8 mouse cellular contexts compared by ENCODE assay signal in the genomic region with DNA sequence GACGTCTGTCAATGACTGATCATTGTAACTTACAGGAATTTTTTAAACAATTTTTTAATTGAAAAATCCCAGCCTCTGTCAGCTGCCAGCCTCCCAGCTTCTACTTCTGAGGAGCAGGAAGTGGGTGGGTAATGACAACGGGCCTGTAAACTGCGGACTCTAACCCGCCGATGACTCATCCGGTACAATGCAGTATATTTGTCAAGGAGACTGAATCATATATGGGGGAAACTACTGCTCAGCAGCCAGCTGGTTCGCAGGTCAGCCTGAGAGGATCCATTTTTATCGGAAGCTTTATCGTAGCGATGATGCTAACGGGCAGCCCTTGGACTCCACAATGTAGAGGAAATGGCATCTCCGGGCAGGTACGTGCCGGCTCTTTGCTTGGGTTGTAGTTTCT. TPM values are rescaled to one million over a fixed set of nuclear protein-coding genes. Genes with fewer than 3 reads are reported as not detected.
DNase-seq lines count a peak whose midpoint lies in the region; ATAC-seq and TF ChIP-seq lines count a peak whose summit lies in the region.

No protein-coding gene starts in this region.

- no peak for TF ChIP-seq POLR2A in olfactory bulb, adult 2 months (IDR thresholded peaks at IDR 0.05; ENCODE audit: insufficient read depth, low read depth, low read length)

- DNase-seq in kidney, adult 11 months = no peak
- DNase-seq in G1E (ENCODE audit: low spot score) = no peak
- no peak for DNase-seq in urinary bladder, adult 2 months (ENCODE audit: low spot score)
- DNase-seq in gastrocnemius, adult 8-10 months (ENCODE audit: low spot score in 2 of 2) = no peak

- H3K36me3 ChIP-seq in kidney, embryonic 16.5 days (ENCODE audit: insufficient read depth, low read length) = no peaks in the 10 kb centered on the region
- peaks cover 72% of the 10 kb centered on the region for H3K36me3 ChIP-seq in G1E (replicated peaks)
- H3K36me3 ChIP-seq in embryonic facial prominence, embryonic 15.5 days = no peaks in the 10 kb centered on the region
- no peaks in the 10 kb centered on the region; the same call in 1 of the 2 replicates for H3K36me3 ChIP-seq in limb, embryonic 13.5 days

- H3K27me3 ChIP-seq in kidney, embryonic 16.5 days (ENCODE audit: insufficient read depth, low read length) = no peaks in the 10 kb centered on the region
- H3K27me3 ChIP-seq in G1E (ENCODE audit: insufficient read depth, low read length) = no peaks in the 10 kb centered on the region
- no peaks in the 10 kb centered on the region for H3K27me3 ChIP-seq in embryonic facial prominence, embryonic 15.5 days
- no peaks in the 10 kb centered on the region for H3K27me3 ChIP-seq in limb, embryonic 13.5 days

- no peak overlapping the region for H3K9ac ChIP-seq in kidney, embryonic 16.5 days (replicated peaks; ENCODE audit: low read length)
- H3K9ac ChIP-seq in embryonic facial prominence, embryonic 15.5 days = no peak overlapping the region
- no peak overlapping the region for H3K9ac ChIP-seq in limb, embryonic 13.5 days

- 45% methylated on average over 14 of the region's 14 CpGs for WGBS in kidney, embryonic 16.5 days
- 57% methylated on average over 14 of the region's 14 CpGs for WGBS in embryonic facial prominence, embryonic 15.5 days
- WGBS in limb, embryonic 13.5 days = 62% methylated on average over 14 of the region's 14 CpGs
- WGBS in olfactory bulb, adult 2 months = 23% methylated on average over 14 of the region's 14 CpGs

- H3K4me3 ChIP-seq in kidney, embryonic 16.5 days (ENCODE audit: low read length) = no peak overlapping the region; the same call in 1 of the 2 replicates
- H3K4me3 ChIP-seq in G1E (ENCODE audit: low read depth, low read length) = no peak overlapping the region
- H3K4me3 ChIP-seq in embryonic facial prominence, embryonic 15.5 days (replicated peaks) = no peak overlapping the region
- no peak overlapping the region for H3K4me3 ChIP-seq in limb, embryonic 13.5 days
- H3K4me3 ChIP-seq in olfactory bulb, adult 2 months (ENCODE audit: insufficient read depth, low read depth, low read length) = peak overlapping the region; percentile 47

- no peak for TF ChIP-seq CTCF in G1E (IDR thresholded peaks at IDR 0.05; ENCODE audit: low read depth, low read length)
- TF ChIP-seq CTCF in olfactory bulb, adult 2 months (IDR thresholded peaks at IDR 0.05; ENCODE audit: insufficient read depth, low read depth, low read length) = no peak

- peak overlapping the region; percentile 55 for H3K27ac ChIP-seq in kidney, embryonic 16.5 days (ENCODE audit: low read length)
- peak overlapping the region; percentile 45 for H3K27ac ChIP-seq in embryonic facial prominence, embryonic 15.5 days (replicated peaks)
- H3K27ac ChIP-seq in limb, embryonic 13.5 days = no peak overlapping the region
- peak overlapping the region; percentile 81 for H3K27ac ChIP-seq in olfactory bulb, adult 2 months (ENCODE audit: insufficient read depth, low read depth, low read length)

- H3K4me2 ChIP-seq in kidney, embryonic 16.5 days (replicated peaks; ENCODE audit: low read depth, low read length) = peak overlapping the region; percentile 11; the same call in 1 of the 2 replicates
- H3K4me2 ChIP-seq in embryonic facial prominence, embryonic 15.5 days (replicated peaks) = 0 out of 2 replicates have a peak overlapping the region, but pooled peaks have one; percentile 2
- peak overlapping the region; percentile 14; the same call in 1 of the 2 replicates for H3K4me2 ChIP-seq in limb, embryonic 13.5 days (replicated peaks)

- 0 out of 2 replicates have a peak, but pooled peaks have one; percentile 63 for ATAC-seq in kidney, embryonic 16.5 days (ENCODE audit: low FRiP score, low TSS enrichment)
- peak; percentile 34; the same call in 1 of the 2 replicates for ATAC-seq in G1E (ENCODE audit: extremely low read depth, insufficient number of reproducible peaks, low FRiP score, poor library complexity, severe bottlenecking)
- no peak for ATAC-seq in embryonic facial prominence, embryonic 15.5 days (ENCODE audit: insufficient number of reproducible peaks, low FRiP score, low TSS enrichment, low read depth)
- no peak for ATAC-seq in limb, embryonic 13.5 days (ENCODE audit: low FRiP score, low read depth)

- no peaks in the 10 kb centered on the region for H3K9me3 ChIP-seq in kidney, embryonic 16.5 days (ENCODE audit: low read length)
- H3K9me3 ChIP-seq in G1E (replicated peaks) = no peaks in the 10 kb centered on the region
- no peaks in the 10 kb centered on the region for H3K9me3 ChIP-seq in embryonic facial prominence, embryonic 15.5 days (replicated peaks)
- no peaks in the 10 kb centered on the region for H3K9me3 ChIP-seq in limb, embryonic 13.5 days

- H3K4me1 ChIP-seq in kidney, embryonic 16.5 days (ENCODE audit: insufficient read depth, low read length) = peaks cover 54% of the 10 kb centered on the region
- peaks cover 23% of the 10 kb centered on the region for H3K4me1 ChIP-seq in G1E (ENCODE audit: insufficient read depth, low read depth, low read length)
- H3K4me1 ChIP-seq in embryonic facial prominence, embryonic 15.5 days = peaks cover 55% of the 10 kb centered on the region
- H3K4me1 ChIP-seq in limb, embryonic 13.5 days = peaks cover 49% of the 10 kb centered on the region
- H3K4me1 ChIP-seq in olfactory bulb, adult 2 months (ENCODE audit: control insufficient read depth, insufficient read depth, low read length) = peaks cover 20% of the 10 kb centered on the region

RNA-seq across cellular contexts. Expression of a gene that starts 55.2 kb away (rescaled TPM):
- 8.3 and 9.0 TPM in 2 replicates for polyA plus RNA-seq in kidney, embryonic 16.5 days (2015; fragmentation: Nextera tagmentation; extraction: Ambion mirVana)
- total RNA-seq in G1E (2014; fragmentation: Nextera tagmentation) (33.6 and 39.0 TPM in 2 replicates), G1E (2017) (7.6 and 8.9 TPM in 2 replicates)
- polyA plus RNA-seq in G1E (2012) = 76.1 and 93.9 TPM in 2 replicates
- polyA plus RNA-seq in embryonic facial prominence, embryonic 15.5 days (2015; fragmentation: Nextera tagmentation; extraction: Ambion mirVana) = 8.5 and 9.7 TPM in 2 replicates
- polyA plus RNA-seq in limb, embryonic 13.5 days (2015; fragmentation: Nextera tagmentation; extraction: Ambion mirVana) = 8.5 and 9.2 TPM in 2 replicates
- not detected in 2 replicates for polyA plus RNA-seq in olfactory bulb, adult 2 months (2012; ENCODE audit: insufficient read depth, insufficient read length, low replicate concordance, missing spikeins)
- 23.2 and 31.7 TPM in 2 replicates for polyA plus RNA-seq in urinary bladder, adult 2 months (2012; rRNA removed)
- total RNA-seq in gastrocnemius, adult 8-10 months (2022) = 1 to 10 TPM; 3.6 to 8.2 (median 4.4) TPM

Comparison
In these comparisons a context has a peak if more than half of its experiments do, and no peak if none do; other contexts are left out.
1. ATAC-seq: peak in kidney, embryonic 16.5 days (single experiment) and G1E (single experiment); none in embryonic facial prominence, embryonic 15.5 days (single experiment) and limb, embryonic 13.5 days (single experiment).
2. Peak in every context shown above with its lines, with median percentiles within 50 percentile points of each other: H3K4me2 ChIP-seq.